Mouse (Mus musculus) adrenal gland, adult 18-20 months (tissue): ENCODE results near the gene Nln. TPM values are rescaled to one million over a fixed set of nuclear protein-coding genes. Genes with fewer than 3 reads are reported as not detected.

Experiments used
- DNase-seq, 2 experiments: peaks; one replicate each; pipeline ENCODE4 v3.0.0; 2021 to 2022; ENCODE audit warnings: low spot score in 2 of 2
- total RNA-seq, 2 experiments: library from RNA; stranded (reverse); gene quantifications; 1 replicate in 1 of 2; 2 replicates in 1 of 2; pipeline ENCODE4 v1.2.3; 2021

Nln gene
- total RNA-seq, 2 experiments from 2014 or later = 15.2 to 16.5 TPM

DNA sequence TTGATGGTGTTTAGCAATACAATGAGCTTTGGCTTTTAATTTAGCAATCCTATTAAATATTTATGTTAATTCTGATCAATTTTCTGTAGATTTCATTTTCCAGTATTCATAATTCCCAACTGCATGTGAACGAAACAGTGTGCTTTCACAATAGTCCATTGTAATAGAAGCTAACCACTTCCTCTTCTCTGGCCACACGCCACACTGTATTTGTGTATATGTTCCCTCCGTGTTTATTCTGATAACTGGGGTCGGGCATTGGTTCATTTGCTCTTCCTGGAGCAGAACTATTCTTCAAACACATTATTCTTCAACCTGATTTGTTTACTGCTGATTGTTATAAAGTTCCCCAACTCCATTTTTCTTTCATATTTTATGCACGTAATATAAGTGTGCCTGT, 135.4 kb downstream of the Nln start:
- no peak for DNase-seq

Other genes starting within 250 kb of the Nln start
- gene Erbin, start 189.1 kb downstream of the Nln start, total RNA-seq = 10 to 100 TPM; 77.4 to 92.4 TPM
- gene Sgtb, start 127 bp upstream of the Nln start, total RNA-seq = 10 to 100 TPM in 1 of 2 experiments, 1 to 10 TPM in 1; 7.0 to 18.3 TPM
- gene Trappc13, start 68.9 kb upstream of the Nln start, total RNA-seq = 10 to 100 TPM; 58.9 to 72.0 TPM
- 10 to 100 TPM; 15.2 to 16.3 TPM for gene Trim23, start 69.2 kb upstream of the Nln start, total RNA-seq
- 1 to 10 TPM; 1.6 to 1.8 TPM for gene Cenpk, start 119.0 kb upstream of the Nln start, total RNA-seq
- 10 to 100 TPM; 13.1 to 13.3 TPM for gene Ppwd1, start 119.2 kb upstream of the Nln start, total RNA-seq
- 1 to 10 TPM; 1.5 to 2.0 TPM for gene Adamts6, start 178.2 kb upstream of the Nln start, total RNA-seq